Mouse (Mus musculus) testis, adult 2 months (tissue): Measurements from ENCODE around the gene Rapgef5.

Experiments used
- CTCF ChIP-seq: fragments of 200-500 bp; IDR thresholded peaks from 2 replicates; pipeline ENCODE4 v1.5.1; 2012; ENCODE audit warnings: low read depth, mild to moderate bottlenecking, inconsistent platforms, low read length, moderate library complexity; ENCODE audit not compliant: control insufficient read depth, insufficient read depth, insufficient replicate concordance
- POLR2A ChIP-seq: fragments of 200-500 bp; IDR thresholded peaks from 2 replicates; pipeline ENCODE4 v1.6.1; 2012; ENCODE audit warnings: low read depth, mild to moderate bottlenecking, inconsistent platforms, low read length, moderate library complexity; ENCODE audit not compliant: control insufficient read depth

DNA sequence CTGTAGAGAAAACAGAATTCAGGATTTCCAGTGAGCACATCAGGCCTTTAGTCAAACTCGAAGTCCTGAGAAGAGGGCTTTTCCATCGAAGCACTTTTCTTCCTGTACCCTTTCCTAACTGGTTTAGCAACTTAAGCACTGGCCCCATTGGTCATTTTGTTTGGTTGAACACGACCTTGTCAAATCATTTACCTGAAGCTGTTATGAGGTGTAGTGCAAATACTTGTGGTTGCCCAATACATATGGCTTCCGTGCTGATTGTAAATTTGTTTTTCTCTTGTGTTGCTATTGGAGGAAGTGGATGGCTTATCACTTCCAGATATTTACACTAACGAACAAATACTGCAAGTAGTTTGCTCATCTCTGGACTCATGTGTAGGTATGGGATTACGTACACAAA is 29.0 kb downstream of the Rapgef5 start:
- TF ChIP-seq POLR2A (no peak), CTCF (no peak)
